Mouse (Mus musculus) right cerebral cortex, adult 18-20 months (tissue): ENCODE measurements around the gene Mob3b.

Experiments
- DNase-seq: peaks from one replicate; pipeline ENCODE4 v3.0.0; 2022; ENCODE audit warnings: mixed read lengths

The Mob3b gene

DNA sequence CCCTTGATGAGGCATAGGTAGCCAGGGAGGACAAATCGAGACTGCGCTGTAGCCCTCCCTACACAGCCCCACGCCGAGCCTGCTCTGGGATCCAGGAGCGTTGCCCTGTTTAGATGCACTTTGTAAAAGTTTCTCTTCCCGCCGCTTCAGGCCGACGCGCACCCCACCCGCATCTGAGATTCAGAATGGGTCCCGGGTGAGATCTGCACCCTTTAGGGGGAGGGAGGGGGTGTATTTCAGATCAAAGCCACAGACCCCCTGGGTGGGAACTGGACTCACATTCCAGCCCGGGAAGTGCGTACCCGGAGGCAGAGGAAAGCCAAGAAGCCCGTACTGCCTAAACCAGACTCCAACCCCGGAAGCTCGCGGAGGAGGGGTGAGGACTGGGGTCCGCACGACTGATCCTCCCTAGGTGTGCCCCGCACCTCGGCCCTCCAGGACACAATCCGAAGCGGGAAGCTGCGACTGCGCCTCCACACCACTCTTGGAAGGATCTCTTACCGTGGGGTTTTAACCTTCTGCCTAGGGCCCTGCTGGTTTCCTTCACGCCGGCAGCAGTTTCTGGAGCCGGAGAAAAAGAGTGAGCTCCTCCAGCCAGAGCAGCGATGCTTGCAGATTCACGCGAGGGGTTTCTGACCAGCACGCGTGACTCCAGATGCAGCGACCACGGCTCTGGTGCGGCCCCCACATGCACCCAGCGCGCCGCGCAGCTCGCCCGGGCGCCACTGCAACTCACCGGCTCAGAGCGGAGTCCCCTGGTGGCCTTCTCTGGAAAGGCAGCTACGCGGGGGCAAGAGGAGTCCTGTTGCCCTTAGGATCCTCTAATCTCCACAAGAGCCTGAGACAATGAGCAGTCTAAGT, at the start of gene Mob3b:
Gene Mob3b, minus strand, starts transcription at position 734 of the 861 bp plus-strand sequence.
- DNase-seq, result peak; percentile 84

- no peak for DNase-seq
These were observed 47.4 kb upstream of the Mob3b start for GRCm38 (mm10) chr4:35204659-35205058.

GRCm38 (mm10) chr4:35203724-35204123, 46.4 kb upstream of the Mob3b start:
- no peak for DNase-seq

DNA sequence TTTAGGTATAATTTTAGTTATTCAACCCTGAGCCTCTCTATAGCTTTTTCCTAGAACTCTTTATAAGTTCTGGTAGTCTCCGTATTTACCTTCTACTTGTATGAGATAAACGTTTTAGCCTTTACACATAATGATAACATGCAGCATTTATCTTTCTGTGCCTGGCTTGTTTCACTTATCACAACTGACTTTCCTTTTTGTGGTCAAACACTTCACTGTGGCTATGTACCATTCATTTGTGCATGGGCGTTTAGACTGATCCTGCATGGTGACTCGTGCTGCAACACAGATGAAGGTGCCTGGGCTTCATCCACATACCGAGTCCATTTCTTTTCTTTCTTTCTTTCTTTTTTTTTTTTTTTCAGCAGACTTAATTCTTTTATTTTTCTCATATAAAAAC, 44.4 kb upstream of the Mob3b start:
- no peak for DNase-seq

DNA sequence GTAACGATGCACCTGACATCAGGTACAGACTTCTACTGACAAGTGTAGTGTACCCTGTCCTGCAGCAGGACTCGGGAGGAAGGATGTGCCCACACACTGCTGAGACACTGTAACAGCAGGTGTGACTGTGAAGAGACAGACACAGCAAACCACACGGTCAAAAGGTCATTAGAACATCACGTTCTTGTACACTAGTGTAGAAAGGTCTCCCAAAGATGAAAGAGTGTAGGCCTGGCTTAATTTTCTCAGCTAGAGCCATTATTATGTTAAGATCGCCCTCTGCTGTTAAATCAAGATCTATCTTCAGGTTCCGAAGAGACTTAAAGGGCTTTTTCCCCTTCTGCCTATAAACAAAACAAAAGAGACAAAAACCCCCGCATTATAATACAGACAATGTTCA, 35.4 kb upstream of the Mob3b start:
- no peak for DNase-seq

GRCm38 (mm10) chr4:35189794-35190193, 32.5 kb upstream of the Mob3b start:
- DNase-seq, result peak; percentile 38

- no peak for DNase-seq
These were observed 30.5 kb upstream of the Mob3b start for GRCm38 (mm10) chr4:35187617-35188326.

GRCm38 (mm10) chr4:35177926-35178645, 20.8 kb upstream of the Mob3b start:
- no peak for DNase-seq

DNA sequence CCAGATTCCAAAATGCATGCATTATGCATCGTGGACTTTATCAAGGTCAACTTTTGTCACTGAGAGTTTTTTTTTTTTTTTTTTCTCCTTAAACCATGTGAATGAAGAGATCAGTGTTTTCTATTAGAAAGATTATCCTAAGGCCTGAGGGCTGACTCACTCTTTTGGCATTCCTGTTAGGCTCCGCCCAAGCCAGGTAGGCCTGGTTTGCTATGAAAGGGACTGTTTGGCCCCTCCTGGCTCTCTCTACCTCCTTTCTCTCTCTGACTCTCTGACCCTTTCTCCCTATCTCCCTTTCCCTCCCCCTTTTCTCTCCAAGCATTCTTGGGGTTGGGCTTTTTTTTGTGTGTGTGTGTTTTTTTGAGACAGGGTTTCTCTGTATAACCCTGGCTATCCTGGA, 18.3 kb upstream of the Mob3b start:
- DNase-seq, result no peak

DNA sequence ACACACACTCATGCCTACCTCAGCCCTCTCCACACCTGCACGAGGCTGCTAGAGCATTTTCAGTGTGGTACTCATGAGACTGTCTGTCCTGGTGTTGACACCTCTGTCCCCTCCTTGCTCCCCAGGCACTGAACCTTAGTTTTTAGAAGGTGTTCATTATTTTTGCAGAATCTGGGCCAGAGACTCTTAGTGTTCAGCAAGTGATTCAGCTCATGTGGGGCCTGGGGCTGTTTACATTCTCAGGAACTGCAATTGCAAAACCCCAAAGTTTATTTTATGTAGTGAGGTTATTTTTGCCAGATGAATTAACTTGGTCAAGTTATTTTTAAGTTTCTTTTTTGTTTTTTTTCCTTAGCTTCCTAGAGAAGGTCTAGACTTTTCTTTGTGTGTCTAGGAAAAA, 16.3 kb upstream of the Mob3b start:
- DNase-seq, result no peak

GRCm38 (mm10) chr4:35172471-35172870, 15.2 kb upstream of the Mob3b start:
- DNase-seq, result no peak

DNA sequence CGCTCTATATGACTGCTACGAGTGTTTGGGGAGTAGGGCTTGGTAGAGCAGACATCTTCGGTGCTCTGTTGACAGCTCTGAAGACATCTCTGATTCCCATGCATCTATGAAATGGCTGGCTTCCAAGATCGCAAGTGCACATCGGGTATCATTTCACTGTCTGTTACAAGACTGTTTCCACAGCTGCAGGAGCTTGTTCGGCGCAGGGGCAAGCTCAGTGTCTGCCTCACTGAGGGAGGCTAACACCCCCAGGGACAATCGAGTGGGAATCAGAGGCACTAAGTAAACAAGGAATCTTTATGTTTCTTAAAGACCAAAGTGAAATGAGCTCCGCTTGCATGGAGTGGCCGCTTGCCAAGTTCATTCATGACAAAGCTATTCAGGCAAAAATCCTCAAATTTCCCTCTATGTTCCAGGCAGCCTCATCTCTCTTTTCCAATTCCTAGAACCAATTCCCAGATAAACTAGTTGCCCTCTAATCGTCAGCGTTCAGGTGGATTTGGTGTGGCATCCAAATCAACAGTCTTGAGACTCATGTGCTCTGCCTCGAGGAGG, 12.4 kb upstream of the Mob3b start:
- DNase-seq, result no peak

DNA sequence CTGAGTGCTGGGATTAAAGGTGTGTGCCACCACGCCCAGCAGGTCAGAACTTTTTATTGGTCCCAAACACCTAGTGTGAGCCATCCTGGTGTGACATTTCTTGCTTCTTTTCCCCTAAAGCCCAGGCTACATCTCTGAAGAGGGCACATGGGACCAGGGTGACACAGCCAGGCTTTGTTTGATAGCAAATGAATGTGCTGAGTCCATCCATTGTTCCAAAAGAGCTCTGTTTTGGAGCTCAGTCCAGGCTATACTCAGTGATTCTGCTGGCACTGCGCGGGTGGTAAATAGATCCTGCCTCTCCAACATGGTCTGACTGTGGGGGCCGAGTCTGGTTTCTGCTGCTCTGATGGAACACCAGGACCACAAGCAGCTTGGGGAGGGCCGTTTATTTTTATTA, 10.6 kb upstream of the Mob3b start:
- DNase-seq, result peak; percentile 13

- DNase-seq, result no peak
These were observed 8.7 kb upstream of the Mob3b start for GRCm38 (mm10) chr4:35165947-35166346.

DNA sequence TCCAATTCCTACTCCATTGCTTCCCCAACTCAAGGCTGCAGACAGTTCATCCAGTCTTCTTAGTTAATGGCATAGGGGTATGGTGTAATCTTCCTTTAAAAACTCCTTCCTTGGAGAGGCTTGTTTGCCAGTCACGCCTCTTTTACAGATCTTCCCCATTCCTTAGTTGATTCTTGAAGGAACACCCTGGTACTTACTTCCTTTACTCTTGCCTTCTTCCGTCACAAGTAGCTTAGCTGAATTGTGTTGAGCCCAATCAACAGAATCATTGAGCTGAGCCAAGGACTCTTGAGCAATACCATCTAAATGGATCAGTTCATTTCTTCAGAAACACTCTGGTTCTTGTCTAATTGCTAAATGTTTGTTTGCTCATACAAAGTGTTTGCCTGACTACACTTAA, 8.0 kb upstream of the Mob3b start:
- DNase-seq, result no peak

GRCm38 (mm10) chr4:35157815-35158214, 531 bp upstream of the Mob3b start:
- DNase-seq, result no peak

- DNase-seq, result peak; percentile 19
These were observed 1.1 kb downstream of the Mob3b start for GRCm38 (mm10) chr4:35156149-35156611.

GRCm38 (mm10) chr4:35155132-35155922, 2.0 kb downstream of the Mob3b start:
- no peak for DNase-seq

DNA sequence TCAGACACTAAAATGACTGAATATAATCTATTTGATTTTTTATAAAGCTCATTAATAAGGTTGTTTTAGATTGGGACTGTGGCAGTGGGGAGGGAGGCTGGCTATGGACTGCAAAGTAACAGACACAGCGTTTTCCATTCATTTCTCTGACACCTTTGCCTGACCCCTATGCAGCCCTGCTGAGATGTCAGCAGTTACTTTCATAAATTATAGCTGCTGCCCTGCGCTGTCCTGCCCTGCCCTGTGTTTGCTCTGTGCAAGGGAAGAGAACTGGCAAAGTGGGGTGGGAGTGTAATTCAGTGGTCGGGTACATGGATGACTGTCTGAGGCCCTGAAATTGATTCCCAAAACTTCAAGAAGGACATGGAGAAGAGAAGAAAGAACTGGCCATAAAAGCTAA, 3.2 kb downstream of the Mob3b start:
- no peak for DNase-seq

GRCm38 (mm10) chr4:35151756-35152155, 5.5 kb downstream of the Mob3b start, which contains the start of gene Ifnk:
Gene Ifnk, plus strand, starts transcription at chr4:35152056.
- DNase-seq, result no peak

GRCm38 (mm10) chr4:35150706-35151105, 6.6 kb downstream of the Mob3b start:
- no peak for DNase-seq

GRCm38 (mm10) chr4:35148326-35148725, 9.0 kb downstream of the Mob3b start:
- no peak for DNase-seq
